Mouse (Mus musculus): ENCODE data around the gene AI661453. TPM values are rescaled to one million over a fixed set of nuclear protein-coding genes. Genes with fewer than 3 reads are reported as not detected.

AI661453 gene
- total and polyA plus RNA-seq, 3 experiments = not detected

DNA sequence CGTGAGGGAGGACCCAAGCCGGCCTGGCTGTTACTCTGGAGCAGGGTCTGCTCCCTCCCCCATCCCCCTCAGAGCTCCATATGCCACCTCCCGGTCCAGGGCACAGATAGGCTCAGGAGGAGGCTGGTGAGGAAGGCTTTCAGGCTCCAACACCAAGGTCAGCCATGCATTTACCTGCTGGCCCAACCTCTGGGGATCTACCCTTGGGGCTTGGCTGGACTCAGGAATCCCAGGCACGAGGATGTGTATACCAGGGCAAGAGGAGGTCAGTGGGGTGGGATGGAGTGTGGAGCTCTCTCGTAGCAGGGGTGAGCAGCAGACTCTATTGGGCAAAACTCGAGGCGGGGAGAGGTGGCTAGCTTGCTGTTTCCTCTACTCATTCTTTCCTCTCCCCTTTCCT is 16.5 kb downstream of the AI661453 start:
- Histone ChIP-seq H3K9ac (ENCODE audit: insufficient read depth, low read depth) (no peak overlapping the region), H3K27ac (ENCODE audit: insufficient read depth, low read depth) (no peak overlapping the region), H3K4me3 (replicated peaks in 1 of 3; ENCODE audit: low read depth in 2 of 3, low read length in 2 of 3, poor library complexity in 1 of 3) (no peak overlapping the region), H3K9me3 (replicated peaks; ENCODE audit: low read length) (no peaks in the 10 kb centered on the region), H3K36me3 (replicated peaks in 1 of 2; ENCODE audit: control insufficient read depth in 1 of 2, insufficient read depth in 1 of 2, low read length in 1 of 2) (peaks cover 0 to 2% of the 10 kb centered on the region in 2 experiments), H3K27me3 (replicated peaks) (no peaks in the 10 kb centered on the region), H3K4me2 (ENCODE audit: insufficient read depth, low read depth, poor library complexity, severe bottlenecking) (no peak overlapping the region), H3K4me1 (ENCODE audit: control insufficient read depth in 1 of 2, insufficient read depth in 2 of 2) (peaks cover 30 to 60% of the 10 kb centered on the region in 2 experiments), H3K79me2 (replicated peaks; ENCODE audit: control insufficient read depth, extremely low read depth, insufficient read depth, poor library complexity, severe bottlenecking) (no peaks in the 10 kb centered on the region)
- dilution Hi-C loops (cut with MboI; ENCODE audit: extremely low pct_ligation_motif_present, extremely low pct_unique_long_range_greater_than_20kb, low sequenced_read_pairs) (no loop called here), in situ Hi-C loops (cut with MboI; ENCODE audit: low pct_ligation_motif_present, low pct_unique_long_range_greater_than_20kb, low sequenced_read_pairs) (no loop called here)
- TF ChIP-seq ZKSCAN1 (IDR thresholded peaks at IDR 0.05; ENCODE audit: borderline replicate concordance, low read depth, low read length) (no peak), E2F4 (IDR thresholded peaks at IDR 0.05; ENCODE audit: insufficient replicate concordance, low read depth, low read length) (no peak), CHD1 (IDR thresholded peaks at IDR 0.05; ENCODE audit: low read depth, low read length) (no peak), JUND (conservative IDR thresholded peaks at IDR 0.05; ENCODE audit: low read depth, low read length) (no peak), JUN (IDR thresholded peaks at IDR 0.05; ENCODE audit: insufficient read depth, low read depth, low read length) (no peak), ZMIZ1 (IDR thresholded peaks at IDR 0.05; ENCODE audit: low read depth, low read length) (no peak), POLR2A (IDR thresholded peaks at IDR 0.05; ENCODE audit: low read depth, low read length) (no peak), BHLHE40 (IDR thresholded peaks at IDR 0.05; ENCODE audit: low read depth, low read length) (no peak), IRF4 (IDR thresholded peaks at IDR 0.05; ENCODE audit: low read depth, low read length) (no peak), MAFK (IDR thresholded peaks at IDR 0.05; ENCODE audit: insufficient replicate concordance, low read length) (no peak), SIN3A (IDR thresholded peaks at IDR 0.05; ENCODE audit: low read length) (no peak), NELFE (IDR thresholded peaks at IDR 0.05; ENCODE audit: low read depth, low read length) (no peak), RAD21 (IDR thresholded peaks at IDR 0.05; ENCODE audit: low read depth, low read length) (no peak), ELF1 (IDR thresholded peaks at IDR 0.05; ENCODE audit: low read depth, low read length) (no peak), MAX (IDR thresholded peaks at IDR 0.05; ENCODE audit: low read length) (no peak), ZC3H11A (IDR thresholded peaks at IDR 0.05; ENCODE audit: low read depth, low read length) (no peak)
- DNase-seq (ENCODE audit: extremely low read depth) = no peak

DNA sequence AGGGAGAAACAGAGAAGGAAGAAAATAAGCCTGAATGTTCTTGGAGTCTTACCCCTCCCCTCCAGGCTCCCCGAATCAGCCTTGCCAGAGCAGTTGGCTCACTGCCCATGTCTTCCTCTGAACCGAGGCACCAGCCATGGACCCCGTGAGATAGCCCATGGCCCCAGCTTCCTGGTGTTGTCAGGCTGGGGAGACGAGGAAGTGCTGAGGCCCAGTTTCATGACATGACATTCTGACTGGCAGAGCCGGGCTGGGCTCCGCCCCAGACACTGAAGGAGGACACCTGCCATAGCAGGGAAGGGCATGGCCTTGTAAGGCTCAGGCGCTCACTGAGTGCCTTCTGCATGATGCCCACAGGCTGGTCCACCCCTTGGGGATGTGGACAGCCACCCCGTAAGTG is 18.3 kb downstream of the AI661453 start:
- Histone ChIP-seq H3K9me3 (replicated peaks; ENCODE audit: low read length) (no peaks in the 10 kb centered on the region), H3K27ac (ENCODE audit: insufficient read depth, low read depth) (no peak overlapping the region), H3K9ac (ENCODE audit: insufficient read depth, low read depth) (peak overlapping the region; percentile 53), H3K27me3 (replicated peaks) (no peaks in the 10 kb centered on the region), H3K36me3 (replicated peaks in 1 of 2; ENCODE audit: control insufficient read depth in 1 of 2, insufficient read depth in 1 of 2, low read length in 1 of 2) (peaks cover 0 to 2% of the 10 kb centered on the region in 2 experiments), H3K79me2 (replicated peaks; ENCODE audit: control insufficient read depth, extremely low read depth, insufficient read depth, poor library complexity, severe bottlenecking) (no peaks in the 10 kb centered on the region), H3K4me1 (ENCODE audit: control insufficient read depth in 1 of 2, insufficient read depth in 2 of 2) (peaks cover 16 to 46% of the 10 kb centered on the region in 2 experiments), H3K4me2 (ENCODE audit: insufficient read depth, low read depth, poor library complexity, severe bottlenecking) (peak overlapping the region; percentile 45), H3K4me3 (replicated peaks in 1 of 3; ENCODE audit: low read depth in 2 of 3, low read length in 2 of 3, poor library complexity in 1 of 3) (peak overlapping the region; percentile 41 to 63 (median 43))
- peak; percentile 78 for DNase-seq (ENCODE audit: extremely low read depth)
- dilution Hi-C loops (cut with MboI; ENCODE audit: extremely low pct_ligation_motif_present, extremely low pct_unique_long_range_greater_than_20kb, low sequenced_read_pairs) = no loop called here
- in situ Hi-C loops (cut with MboI; ENCODE audit: low pct_ligation_motif_present, low pct_unique_long_range_greater_than_20kb, low sequenced_read_pairs) = no loop called here
- TF ChIP-seq CHD2 (IDR thresholded peaks at IDR 0.05; ENCODE audit: low read length) (no peak), USF2 (conservative IDR thresholded peaks at IDR 0.05; ENCODE audit: low read depth, low read length) (no peak), MAX (IDR thresholded peaks at IDR 0.05; ENCODE audit: low read length) (no peak; the same call in 1 of the 2 replicates), RAD21 (IDR thresholded peaks at IDR 0.05; ENCODE audit: low read depth, low read length) (no peak), ZKSCAN1 (IDR thresholded peaks at IDR 0.05; ENCODE audit: borderline replicate concordance, low read depth, low read length) (no peak), ELF1 (IDR thresholded peaks at IDR 0.05; ENCODE audit: low read depth, low read length) (peak; percentile 92), MAFK (IDR thresholded peaks at IDR 0.05; ENCODE audit: insufficient replicate concordance, low read length) (no peak), GABPA (IDR thresholded peaks at IDR 0.05; ENCODE audit: insufficient replicate concordance, low read depth, low read length) (no peak), RCOR1 (conservative IDR thresholded peaks at IDR 0.05; ENCODE audit: low read depth, low read length) (no peak), MYC (IDR thresholded peaks at IDR 0.05; ENCODE audit: low read depth, low read length) (0 out of 2 replicates have a peak, but pooled peaks have one; percentile 44), BHLHE40 (IDR thresholded peaks at IDR 0.05; ENCODE audit: low read depth, low read length) (no peak), USF1 (IDR thresholded peaks at IDR 0.05; ENCODE audit: low read depth, low read length) (no peak), SIN3A (IDR thresholded peaks at IDR 0.05; ENCODE audit: low read length) (no peak), E2F4 (IDR thresholded peaks at IDR 0.05; ENCODE audit: insufficient replicate concordance, low read depth, low read length) (no peak), POLR2A (IDR thresholded peaks at IDR 0.05; ENCODE audit: low read depth, low read length) (peak; percentile 76), KAT2A (IDR thresholded peaks at IDR 0.05; ENCODE audit: insufficient replicate concordance, low read length) (no peak), HCFC1 (IDR thresholded peaks at IDR 0.05; ENCODE audit: low read depth, low read length) (peak; percentile 73), ZMIZ1 (IDR thresholded peaks at IDR 0.05; ENCODE audit: low read depth, low read length) (no peak), ETS1 (conservative IDR thresholded peaks at IDR 0.05; ENCODE audit: low read depth, low read length) (no peak), JUN (IDR thresholded peaks at IDR 0.05; ENCODE audit: insufficient read depth, low read depth, low read length) (no peak), PAX5 (IDR thresholded peaks at IDR 0.05; ENCODE audit: low read length) (no peak), ZNF384 (IDR thresholded peaks at IDR 0.05; ENCODE audit: low read depth, low read length) (no peak), MEF2A (IDR thresholded peaks at IDR 0.05; ENCODE audit: borderline replicate concordance, low read depth, low read length) (no peak), JUND (conservative IDR thresholded peaks at IDR 0.05; ENCODE audit: low read depth, low read length) (no peak), CTCF (conservative IDR thresholded peaks at IDR 0.05 in 1 of 2, IDR thresholded peaks at IDR 0.05 in 1 of 2; ENCODE audit: low read depth in 2 of 2, low read length in 2 of 2) (no peak), ZC3H11A (IDR thresholded peaks at IDR 0.05; ENCODE audit: low read depth, low read length) (no peak), SMC3 (IDR thresholded peaks at IDR 0.05; ENCODE audit: low read depth, low read length) (no peak), MAZ (IDR thresholded peaks at IDR 0.05; ENCODE audit: low read depth, low read length) (no peak)

All from CH12.LX (cell line).